Mouse (Mus musculus) gonadal fat pad, adult 2 months (tissue): ENCODE measurements around the gene Akip1. TPM values are rescaled to one million over a fixed set of nuclear protein-coding genes. Genes with fewer than 3 reads are reported as not detected.

Source experiments
- DNase-seq: peaks from one replicate; pipeline ENCODE4 v3.0.0-alpha.2; 2012; ENCODE audit warnings: low read depth
- polyA plus RNA-seq: library from polyadenylated mRNA; depleted of rRNA; stranded (reverse); fragments of >200 nt; gene quantifications from 2 replicates; pipeline ENCODE4 v1.2.3, GENCODE M21; 2012; rRNA removed

The Akip1 gene
- polyA plus RNA-seq: 14.1 and 19.7 TPM in 2 replicates

DNA sequence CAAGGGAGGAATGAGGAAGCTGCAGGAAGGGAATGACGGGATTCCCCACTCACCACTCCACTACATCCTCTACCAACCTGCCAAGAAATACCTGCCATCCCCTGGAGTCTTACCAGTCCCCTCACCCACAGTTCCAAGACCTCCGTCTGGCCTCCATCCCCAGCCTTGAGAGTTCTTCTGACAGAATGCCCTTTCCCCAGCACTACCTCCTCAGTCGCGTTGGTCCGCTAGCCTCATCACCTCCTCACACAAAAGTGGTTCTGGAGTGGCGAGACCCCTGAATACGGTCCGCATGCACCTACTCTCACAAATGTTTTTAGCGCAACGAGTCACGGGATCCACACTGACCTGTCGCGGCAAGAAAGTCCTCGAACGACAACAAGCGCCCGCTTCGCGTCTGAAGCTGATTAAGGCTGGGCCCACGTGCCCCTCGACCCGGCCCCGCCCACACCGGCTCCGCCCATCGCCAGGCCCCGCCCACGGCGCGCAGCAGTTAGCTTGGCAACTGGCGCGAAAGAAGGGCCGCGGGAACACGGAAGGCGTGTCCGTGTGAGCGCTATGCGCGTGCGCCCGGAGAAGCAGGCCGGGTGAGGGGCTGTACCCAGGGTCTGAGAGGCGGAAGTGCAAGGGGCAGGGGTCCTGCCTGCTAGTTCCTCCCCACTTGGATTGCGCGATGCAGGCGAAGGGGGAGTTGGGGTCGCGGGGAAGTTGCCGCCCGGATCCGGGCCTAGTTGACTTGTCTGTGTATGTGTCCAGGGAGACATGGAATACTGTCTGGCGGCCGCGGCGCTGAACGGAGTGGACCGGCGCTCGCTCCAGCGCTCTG lies at the start of gene Akip1, which contains the start of gene St5:
Akip1 (plus strand) TSS at position 501 of the 826 bp plus-strand sequence.
St5 (minus strand) TSS at position 416 of the 826 bp plus-strand sequence.
- no peak for DNase-seq

DNA sequence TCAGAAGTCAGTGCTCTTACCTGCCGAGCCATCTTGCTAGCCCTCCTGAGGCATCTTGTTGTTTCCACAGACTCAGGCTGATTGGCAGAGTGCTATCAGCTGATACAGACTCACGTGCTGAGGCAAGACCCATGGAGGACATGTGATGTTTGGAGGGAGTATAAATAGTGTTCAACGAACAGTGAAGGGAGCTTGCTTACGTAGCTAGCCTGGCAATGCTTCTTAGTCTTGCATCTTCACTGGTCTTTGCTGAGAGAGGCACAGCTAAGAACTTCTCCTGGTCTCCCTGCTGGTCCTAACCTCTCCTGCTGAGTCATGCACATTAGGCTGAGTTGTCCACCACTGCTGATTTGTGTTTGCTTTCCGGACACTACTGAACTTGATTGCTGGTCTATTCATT lies 48.6 kb upstream of the Akip1 start:
- no peak for DNase-seq

DNA sequence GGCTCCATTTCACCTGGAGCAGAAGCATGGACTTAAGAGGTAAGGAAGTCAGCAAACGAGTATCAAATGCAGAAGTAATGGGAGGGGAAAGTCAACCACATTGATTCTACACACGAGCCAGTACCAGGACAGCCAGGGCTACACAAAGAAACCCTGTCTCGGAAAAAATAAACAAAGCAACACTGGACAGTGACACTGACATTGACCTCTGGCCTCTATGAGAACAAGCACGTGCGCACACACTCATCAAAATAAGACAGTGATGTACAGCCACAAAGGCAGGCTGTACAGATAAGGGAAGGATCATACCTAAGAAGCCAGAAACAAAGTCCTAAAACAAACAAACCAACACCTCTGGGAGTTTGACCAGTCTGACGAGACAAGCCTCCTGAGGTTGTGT lies 45.6 kb upstream of the Akip1 start:
- DNase-seq: no peak

DNA sequence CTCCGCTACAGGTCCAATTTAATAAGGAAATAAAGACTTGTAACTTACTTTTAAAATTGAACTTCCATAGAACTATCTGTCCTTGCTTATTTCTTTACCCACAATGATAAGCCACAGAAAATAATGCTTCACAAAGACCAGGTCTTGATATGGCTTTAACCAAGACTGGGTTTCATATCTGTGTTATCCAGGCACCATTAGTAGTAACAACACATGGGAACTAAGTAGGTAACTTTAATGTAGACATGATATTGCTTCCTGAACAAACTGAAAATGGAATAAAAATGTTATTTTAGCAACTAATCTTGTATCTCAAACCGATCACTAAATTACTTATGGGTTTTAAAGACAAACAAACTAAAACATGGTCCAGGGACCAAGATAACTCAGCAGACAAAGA lies 44.2 kb upstream of the Akip1 start:
- no peak for DNase-seq

DNA sequence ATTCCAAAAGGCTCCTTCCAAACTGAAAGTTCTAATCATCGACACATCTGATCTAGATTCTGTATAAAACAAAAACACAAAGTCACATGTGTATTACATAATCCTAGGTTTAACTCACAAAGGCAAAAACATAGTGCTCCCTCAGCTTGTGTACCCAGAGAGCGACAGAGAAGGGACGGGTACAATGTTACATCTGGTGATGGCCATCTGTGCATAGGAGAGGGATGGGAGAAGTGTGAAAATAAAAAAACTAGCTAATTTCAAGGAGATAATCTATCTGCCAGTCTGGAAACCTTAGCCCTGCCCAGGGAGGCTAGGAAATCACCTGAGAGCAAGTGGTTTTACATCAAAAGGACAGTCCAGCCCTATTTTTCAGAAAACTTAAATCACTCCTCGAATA lies 40.9 kb upstream of the Akip1 start:
- DNase-seq: no peak

DNA sequence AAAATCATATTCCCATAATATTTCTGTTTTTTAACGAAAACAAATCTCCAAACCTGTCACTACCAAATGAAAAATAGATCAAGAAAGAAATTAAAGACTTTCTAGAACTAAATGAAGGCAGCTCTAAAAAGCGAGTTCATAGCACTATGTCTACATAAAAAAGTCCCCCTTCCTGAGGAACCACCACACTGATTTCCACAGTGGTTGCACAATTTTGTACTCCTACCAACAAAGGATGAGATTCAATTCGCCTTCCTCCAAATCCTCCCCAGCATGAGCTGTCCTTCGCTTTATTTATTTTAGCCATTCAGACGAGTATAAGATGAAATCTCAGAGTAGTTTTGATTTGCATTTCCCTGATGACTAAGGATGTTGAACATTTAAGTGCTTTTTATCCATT lies 36.8 kb upstream of the Akip1 start:
- DNase-seq: no peak

DNA sequence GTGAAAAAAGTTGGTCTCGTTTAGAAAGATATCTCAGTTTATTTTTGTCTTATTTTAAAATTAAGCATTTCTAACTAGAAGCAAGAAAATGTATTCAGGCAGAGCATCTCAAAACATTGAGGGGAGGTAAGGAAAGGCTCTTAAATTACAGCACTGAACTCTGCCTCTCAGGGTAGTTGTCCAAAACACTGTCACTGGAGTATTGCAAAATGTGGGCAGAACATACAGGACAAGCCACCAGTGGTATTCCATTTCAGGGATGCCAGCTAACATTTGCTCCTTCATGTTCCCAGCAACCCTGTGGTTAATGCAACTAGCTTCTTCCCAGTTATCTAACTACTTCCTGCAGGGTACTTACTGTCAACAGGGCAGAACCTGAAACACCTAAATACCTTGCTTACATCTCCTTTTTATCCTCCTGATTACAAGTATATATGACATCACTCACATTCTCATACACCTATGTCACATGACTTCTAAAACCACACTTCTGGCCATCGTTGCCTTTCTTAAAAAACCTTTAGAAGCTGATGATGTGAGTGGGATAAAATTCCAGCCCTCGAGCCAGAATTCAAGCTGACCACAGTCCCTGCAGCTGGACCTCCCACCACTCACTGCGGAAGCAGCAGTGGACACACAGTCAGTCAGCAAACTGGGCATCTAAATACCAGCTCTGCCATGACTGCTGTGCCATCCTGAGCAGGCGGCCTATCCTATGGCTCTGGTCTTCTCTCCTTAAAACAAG lies 33.9 kb upstream of the Akip1 start:
- no peak for DNase-seq

DNA sequence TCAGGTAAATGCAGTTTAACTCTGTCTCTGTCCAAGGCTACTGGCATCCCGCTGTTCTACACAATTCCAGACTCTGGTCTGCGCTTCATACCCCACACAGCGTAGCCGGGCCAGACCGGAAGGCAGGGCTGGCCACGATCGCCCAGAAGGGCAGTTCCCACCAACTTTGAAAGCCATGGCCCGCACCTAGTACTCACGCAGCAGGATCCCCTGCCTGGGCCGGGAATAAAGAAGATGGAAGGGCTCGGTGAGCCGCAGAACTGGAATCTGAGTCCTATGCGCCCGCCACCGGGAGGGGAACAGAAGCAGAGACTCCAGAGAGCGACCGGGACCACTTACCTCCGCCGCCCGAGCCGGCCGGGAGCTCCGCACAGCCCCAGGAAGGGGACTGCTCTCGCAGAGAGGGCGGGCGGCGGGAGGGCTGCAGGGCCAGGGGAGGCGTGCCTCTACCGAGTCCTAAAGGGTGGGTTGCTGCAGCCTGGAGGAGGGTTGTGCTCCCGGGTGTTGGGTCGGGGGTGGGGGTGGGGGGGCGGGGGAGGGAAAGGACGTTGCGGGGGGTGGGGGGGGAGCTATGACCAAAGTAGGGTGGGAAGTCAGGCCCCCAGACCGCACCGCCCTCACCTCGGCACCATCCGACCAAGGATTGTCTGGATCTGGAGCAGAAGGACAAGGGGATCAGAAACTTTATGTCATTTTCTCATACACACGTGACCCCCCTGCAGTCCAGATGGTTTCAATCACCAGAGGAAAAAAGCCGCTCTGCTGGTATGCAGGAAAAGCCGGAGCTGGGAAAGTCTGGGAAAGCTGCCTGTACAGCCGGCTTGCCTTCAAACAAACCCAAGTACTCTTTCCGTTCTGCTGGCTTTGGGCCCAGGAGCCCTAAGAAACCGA lies 31.7 kb upstream of the Akip1 start:
- DNase-seq: no peak

DNA sequence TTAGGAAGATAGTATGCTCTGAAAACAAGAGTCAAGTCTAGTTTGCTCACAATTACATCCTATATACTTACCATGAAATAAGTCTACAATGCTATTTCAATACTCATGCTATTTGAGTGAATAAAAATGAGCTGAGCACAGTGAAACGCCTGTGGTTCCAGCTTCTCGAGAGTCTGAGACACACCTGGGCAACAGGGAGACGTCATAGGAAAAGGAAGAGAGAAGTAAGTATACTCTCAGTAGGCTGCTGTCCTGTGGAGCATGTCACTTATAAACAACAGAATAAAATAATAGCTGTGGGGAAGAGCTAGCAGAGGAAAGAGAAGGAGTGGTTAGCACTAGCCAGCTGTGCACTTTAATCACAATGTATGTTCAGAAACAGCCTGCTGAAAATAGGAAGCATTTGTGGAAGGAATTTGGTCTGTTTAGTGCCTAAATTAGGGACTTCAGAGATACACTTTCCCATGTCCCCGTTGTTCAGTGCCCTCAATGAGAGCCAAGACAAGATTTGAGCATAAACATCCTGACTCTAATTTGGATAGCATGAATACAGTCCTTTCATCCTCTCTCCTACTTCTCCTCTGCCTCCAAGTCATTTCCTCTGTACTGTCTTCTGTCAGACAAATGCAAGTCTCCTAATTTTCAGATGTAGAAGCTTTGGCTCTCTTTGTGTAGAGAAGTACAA lies 28.4 kb upstream of the Akip1 start:
- no peak for DNase-seq

DNA sequence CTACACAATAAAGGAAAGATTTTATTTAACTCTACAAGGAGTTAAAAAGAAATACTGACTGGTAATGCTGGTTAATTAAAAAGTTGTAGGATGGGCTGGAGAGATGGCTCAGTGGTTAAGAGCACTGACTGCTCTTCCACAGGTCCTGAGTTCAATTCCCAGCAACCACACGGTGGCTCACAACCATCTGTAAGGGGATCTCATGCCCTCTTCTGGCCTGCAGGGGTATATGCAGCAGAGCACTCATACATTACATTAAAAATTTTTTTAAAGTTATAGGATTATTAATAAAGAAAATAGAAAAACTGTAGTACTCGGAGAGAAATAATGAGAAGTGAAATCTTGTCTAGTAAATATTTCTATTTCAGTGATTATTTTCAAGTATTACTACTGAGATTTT lies 23.2 kb upstream of the Akip1 start:
- no peak for DNase-seq

DNA sequence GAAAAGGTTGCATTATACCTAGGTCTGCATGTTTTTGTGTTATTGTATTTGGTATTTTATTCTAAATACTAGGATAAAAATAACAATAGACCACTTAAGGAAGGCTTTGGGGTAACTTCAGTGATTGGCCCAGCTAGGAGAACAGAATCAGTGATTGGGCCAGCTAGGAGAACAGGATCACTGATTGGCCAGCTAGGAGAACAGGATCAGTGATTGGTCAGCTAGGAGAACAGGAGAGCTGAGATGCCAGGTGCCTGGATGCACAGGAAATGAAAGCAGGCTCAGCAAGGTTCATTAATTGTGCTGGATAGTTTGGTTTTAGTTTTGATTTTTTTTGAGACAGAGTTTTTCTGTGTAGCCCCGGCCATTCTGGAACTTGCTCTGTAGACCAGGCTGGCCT lies 22.6 kb upstream of the Akip1 start:
- DNase-seq: no peak

DNA sequence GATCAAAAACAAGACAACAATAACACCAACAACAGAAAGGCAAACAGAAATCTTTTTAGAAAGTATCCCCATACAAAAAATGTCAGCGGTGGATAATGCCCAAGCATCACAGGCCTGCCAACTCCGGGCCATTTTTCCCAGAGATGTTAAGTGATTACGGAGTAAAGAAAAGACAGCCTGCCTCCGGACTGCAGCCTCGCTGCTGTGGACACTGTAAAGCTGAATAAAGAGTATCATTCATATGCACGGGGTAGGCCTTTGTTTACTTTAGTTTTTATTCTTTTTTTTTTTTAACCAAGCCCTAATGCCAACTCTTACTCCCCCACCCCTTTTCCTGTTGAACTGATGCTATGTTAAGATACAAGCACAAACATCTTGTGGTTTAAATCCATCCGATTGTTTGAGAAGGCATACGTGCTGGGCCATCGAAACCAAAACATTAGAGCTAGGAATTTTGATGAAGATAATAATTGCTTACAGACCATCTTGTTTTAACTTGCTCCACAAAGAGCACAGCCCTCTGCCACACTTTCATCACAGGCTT lies 16.8 kb upstream of the Akip1 start:
- DNase-seq: no peak

DNA sequence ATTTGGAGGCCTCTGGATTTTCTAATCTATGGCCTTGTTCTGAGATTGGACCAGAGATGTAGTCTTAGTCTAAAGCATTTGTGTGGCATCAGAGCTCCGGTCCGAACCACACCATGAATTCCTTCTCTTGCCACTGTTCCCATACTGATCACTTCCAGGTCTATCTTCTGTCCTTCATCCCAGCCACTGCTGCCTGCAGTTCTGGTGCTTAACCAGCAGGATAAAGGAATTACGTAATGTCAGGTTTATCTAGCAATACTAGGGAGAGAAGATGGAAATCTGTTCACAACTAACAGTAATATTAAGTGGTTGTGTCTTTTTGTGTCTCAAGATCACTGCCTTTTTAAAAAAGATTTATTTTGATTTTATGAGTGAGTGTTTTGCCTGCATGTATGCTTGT lies 13.4 kb upstream of the Akip1 start:
- DNase-seq: no peak

DNA sequence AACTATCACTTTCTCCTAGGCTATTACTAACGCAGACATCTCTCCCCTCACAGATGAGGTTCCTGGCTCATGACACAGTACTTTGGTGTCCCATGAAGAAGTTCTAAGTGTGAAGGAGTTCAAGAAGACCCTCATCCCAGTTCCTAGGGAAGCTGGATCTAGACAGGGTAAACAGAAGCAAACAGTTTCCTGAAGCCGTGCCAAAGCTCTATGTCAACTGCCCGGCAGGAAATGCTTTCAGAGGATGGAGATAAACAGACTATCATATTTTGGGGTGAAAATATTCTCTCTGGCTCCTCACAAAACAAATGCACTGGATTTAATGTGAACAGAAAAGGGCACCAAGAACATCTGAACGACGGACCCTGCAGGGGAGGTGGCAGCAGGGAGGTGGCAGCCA lies 12.5 kb upstream of the Akip1 start:
- DNase-seq: no peak

DNA sequence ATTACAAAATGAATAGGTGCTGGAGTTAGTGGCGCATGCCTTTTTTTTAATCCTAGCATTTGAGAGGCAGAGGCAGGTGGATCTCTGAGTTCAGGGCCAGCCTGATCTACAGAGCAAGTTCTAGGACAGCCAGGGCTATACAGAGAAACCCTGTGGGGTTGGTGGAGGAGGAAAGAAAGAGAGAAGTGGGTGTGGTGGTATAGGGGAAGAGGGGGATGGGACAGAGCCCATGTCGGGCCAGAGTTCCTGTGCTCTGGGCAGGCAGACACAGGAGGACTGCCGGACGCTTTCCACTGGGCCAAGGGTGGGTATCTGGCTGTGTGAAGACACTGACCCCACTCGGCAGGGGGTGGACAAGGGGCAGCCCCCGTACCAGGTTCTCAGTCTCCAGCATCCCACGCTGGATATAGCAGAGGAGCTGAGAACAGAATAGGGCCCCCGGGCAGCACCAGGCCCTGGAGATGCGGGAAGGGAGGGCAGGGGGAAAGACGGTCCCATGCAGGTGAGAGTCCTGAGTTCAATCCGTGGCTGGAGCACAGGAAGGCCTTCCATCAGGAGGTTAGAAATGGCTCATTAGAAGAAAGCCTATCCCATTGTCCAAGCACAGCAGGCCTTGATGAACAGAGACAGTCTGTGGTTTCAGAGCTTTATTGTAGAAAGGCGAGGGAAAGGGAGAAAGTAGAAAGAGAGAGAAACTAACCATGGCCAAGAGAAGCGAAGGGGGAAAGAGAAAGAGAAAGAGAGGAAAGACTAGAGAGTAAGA lies 8.7 kb upstream of the Akip1 start:
- no peak for DNase-seq

DNA sequence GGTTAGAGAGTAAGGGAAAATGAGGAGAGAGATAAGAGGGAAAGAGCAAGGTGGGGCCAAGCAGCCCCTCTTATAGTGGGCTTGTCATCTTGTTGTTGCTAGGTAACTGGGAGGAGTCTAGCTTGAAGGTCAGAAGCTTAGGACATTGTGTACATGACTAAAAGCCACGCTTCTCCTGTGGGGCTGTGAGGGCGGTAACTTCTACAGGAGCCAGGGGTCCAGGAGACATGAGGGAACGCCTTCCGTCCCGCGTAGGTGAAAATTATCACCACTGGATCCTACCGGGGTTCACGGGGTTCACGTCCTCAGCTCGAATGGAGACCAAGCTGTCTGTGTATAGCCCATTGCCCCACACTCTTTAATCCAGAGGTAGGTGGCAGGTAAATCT lies 8.2 kb upstream of the Akip1 start:
- DNase-seq: no peak

DNA sequence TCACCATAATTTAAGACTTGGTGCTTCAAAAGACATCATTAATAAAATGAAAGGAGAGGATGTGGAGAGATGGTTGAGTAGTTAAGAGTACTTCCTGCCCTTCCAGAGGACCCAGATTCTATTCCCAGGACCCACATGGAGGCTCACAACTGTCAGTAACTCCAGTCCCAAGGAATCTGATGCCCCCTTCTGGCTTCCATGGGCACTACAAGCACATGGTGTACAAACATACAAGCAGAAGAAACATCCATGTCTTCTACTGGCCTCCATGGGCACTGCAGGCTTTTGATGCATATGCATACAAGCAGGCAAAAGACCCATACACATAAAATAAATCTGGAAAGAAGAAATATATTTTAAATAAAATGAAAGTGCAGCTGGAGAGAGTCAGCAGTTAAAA lies 3.3 kb upstream of the Akip1 start:
- DNase-seq: no peak

DNA sequence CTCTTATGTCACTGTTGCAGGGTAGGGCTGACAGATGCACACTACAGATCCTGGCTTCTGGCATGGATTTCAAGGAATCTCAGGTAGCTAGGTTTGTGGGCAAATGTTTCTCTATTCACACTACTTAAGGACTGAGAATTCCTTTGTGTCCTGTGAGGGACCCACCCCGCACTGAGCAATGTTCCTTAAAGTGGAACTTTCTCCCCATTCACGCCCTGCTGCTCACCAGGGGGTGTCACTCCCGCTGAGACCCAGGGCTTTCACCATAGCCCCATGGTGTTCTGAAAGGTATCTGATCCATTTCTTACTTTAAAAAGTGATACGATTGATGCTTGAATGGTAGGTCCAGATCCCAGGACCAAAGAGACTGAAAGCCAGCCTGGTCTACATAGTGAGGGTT lies 769 bp upstream of the Akip1 start:
- DNase-seq: no peak

DNA sequence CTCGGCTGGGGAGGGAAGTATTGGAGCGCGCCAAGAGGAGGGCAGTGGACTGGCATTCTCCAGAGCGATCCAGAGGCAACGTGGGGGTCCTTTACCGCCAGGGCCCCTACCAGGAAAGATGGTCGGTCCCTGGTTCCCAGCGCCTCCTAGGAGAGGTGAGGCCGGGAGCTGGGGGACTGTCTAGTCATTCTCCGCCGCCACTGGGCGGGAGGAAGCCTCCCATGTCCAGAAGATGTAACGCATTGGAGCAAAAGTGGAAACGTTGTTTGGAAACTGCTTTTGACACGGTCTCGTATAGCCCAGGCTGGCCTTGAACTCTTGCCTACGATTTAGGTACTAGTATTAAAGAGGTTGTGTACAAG lies 507 bp downstream of the Akip1 start:
- DNase-seq: no peak

DNA sequence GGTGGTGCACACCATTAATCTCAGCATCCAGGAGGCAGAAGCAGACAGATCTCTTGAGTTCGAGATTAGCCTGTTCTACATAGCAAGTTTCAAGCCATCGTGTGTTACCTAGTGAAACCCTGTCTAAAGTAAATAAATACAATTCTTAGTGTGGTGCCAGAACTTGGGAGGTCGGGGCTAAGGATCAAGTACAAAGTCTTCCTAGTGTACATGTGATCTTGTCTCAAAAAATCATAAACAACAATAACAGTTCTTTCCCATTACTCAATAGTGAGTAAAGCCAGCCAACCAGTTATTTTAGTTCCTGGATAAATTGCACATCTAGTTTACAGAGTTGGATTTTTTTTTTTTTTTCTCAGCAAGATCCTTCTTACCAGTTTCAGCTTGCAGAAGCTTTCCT lies 971 bp downstream of the Akip1 start:
- no peak for DNase-seq
